ENCODE assay signal across 8 mouse cellular contexts in the genomic region with DNA sequence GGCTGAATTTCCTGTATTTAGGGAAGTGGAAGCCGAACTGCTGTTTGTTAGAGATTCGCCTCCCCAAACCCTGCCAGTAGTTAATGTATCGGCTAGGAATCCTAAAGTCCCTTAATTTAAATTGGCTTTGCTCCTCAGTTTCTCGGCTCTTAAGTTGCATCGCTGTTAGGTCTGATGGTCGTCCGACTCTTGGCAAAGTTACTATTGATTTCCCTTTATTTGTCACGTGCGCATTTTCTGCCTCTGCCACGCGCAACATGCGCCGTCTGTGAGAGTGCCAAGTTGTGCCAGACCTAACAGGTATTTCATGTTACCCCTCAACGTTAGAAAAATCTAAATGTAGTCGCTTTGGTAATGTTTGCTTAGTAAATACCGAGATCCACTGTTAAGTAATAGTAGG. TPM values are rescaled to one million over a fixed set of nuclear protein-coding genes. Genes with fewer than 3 reads are reported as not detected.
DNase-seq lines count a peak whose midpoint lies in the region; ATAC-seq and TF ChIP-seq lines count a peak whose summit lies in the region.

No protein-coding gene starts in this region.

- H3K4me2 ChIP-seq in heart, embryonic 16.5 days (ENCODE audit: low read depth, low read length) = peak overlapping the region; percentile 74
- peak overlapping the region; percentile 54 for H3K4me2 ChIP-seq in hindbrain, embryonic 13.5 days
- H3K4me2 ChIP-seq in midbrain, embryonic 11.5 days = peak overlapping the region; percentile 50

- no peaks in the 10 kb centered on the region for H3K9me3 ChIP-seq in heart, embryonic 16.5 days (replicated peaks; ENCODE audit: control insufficient read depth, low read length)
- no peaks in the 10 kb centered on the region for H3K9me3 ChIP-seq in hindbrain, embryonic 13.5 days
- no peaks in the 10 kb centered on the region for H3K9me3 ChIP-seq in midbrain, embryonic 11.5 days (ENCODE audit: control insufficient read depth, low read length)

- H3K4me1 ChIP-seq in heart, embryonic 16.5 days (ENCODE audit: control insufficient read depth, insufficient read depth, low read length) = peaks cover 4% of the 10 kb centered on the region; the same call in 1 of the 2 replicates
- no peaks in the 10 kb centered on the region for H3K4me1 ChIP-seq in bone marrow macrophage, adult 2 months (ENCODE audit: control insufficient read depth, insufficient read depth, low read length)
- peaks cover 5% of the 10 kb centered on the region for H3K4me1 ChIP-seq in hindbrain, embryonic 13.5 days (replicated peaks)
- no peaks in the 10 kb centered on the region for H3K4me1 ChIP-seq in midbrain, embryonic 11.5 days (ENCODE audit: control insufficient read depth, insufficient read depth, low read length)

- DNase-seq in heart, adult 9 months (ENCODE audit: low spot score in 2 of 2) = no peak
- DNase-seq in midbrain, embryonic 11.5 days (ENCODE audit: low spot score, missing footprints) = no peak
- no peak for DNase-seq in urinary bladder, adult 2 months (ENCODE audit: low spot score)
- DNase-seq in Muller cell, postnatal 12 days (ENCODE audit: inconsistent ontology term) = no peak
- no peak for DNase-seq in gastrocnemius, postnatal 4 days (ENCODE audit: low spot score in 2 of 2)

- H3K27me3 ChIP-seq in heart, embryonic 16.5 days (ENCODE audit: control insufficient read depth, insufficient read depth, low read length) = no peaks in the 10 kb centered on the region
- no peaks in the 10 kb centered on the region for H3K27me3 ChIP-seq in hindbrain, embryonic 13.5 days
- no peaks in the 10 kb centered on the region for H3K27me3 ChIP-seq in midbrain, embryonic 11.5 days (ENCODE audit: control insufficient read depth, insufficient read depth, low read length)

- peak overlapping the region; percentile 71 for H3K9ac ChIP-seq in heart, embryonic 16.5 days (ENCODE audit: low read length)
- H3K9ac ChIP-seq in hindbrain, embryonic 13.5 days = peak overlapping the region; percentile 66
- peak overlapping the region; percentile 56 for H3K9ac ChIP-seq in midbrain, embryonic 11.5 days (ENCODE audit: low read length)

- H3K27ac ChIP-seq in heart, embryonic 16.5 days (ENCODE audit: low read length) = peak overlapping the region; percentile 55
- H3K27ac ChIP-seq in bone marrow macrophage, adult 2 months (ENCODE audit: insufficient read depth, low read depth, low read length) = peak overlapping the region; percentile 71
- H3K27ac ChIP-seq in hindbrain, embryonic 13.5 days = no peak overlapping the region
- no peak overlapping the region for H3K27ac ChIP-seq in midbrain, embryonic 11.5 days (ENCODE audit: low read depth, low read length)

- H3K4me3 ChIP-seq in heart, embryonic 16.5 days (ENCODE audit: low read length) = peak overlapping the region; percentile 71
- peak overlapping the region; percentile 69 for H3K4me3 ChIP-seq in bone marrow macrophage, adult 2 months (ENCODE audit: insufficient read depth, low read length)
- H3K4me3 ChIP-seq in hindbrain, embryonic 13.5 days = peak overlapping the region; percentile 48
- peak overlapping the region; percentile 49 for H3K4me3 ChIP-seq in midbrain, embryonic 11.5 days (ENCODE audit: low read depth, low read length)

- H3K36me3 ChIP-seq in heart, embryonic 16.5 days (ENCODE audit: control insufficient read depth, insufficient read depth) = no peaks in the 10 kb centered on the region
- peaks cover 7% of the 10 kb centered on the region for H3K36me3 ChIP-seq in hindbrain, embryonic 13.5 days
- no peaks in the 10 kb centered on the region for H3K36me3 ChIP-seq in midbrain, embryonic 11.5 days (ENCODE audit: control insufficient read depth, insufficient read depth, low read length)

- 7% methylated on average over 16 of the region's 16 CpGs for WGBS in heart, embryonic 16.5 days
- 21% methylated on average over 16 of the region's 16 CpGs for WGBS in hindbrain, embryonic 13.5 days
- 16% methylated on average over 16 of the region's 16 CpGs for WGBS in midbrain, embryonic 11.5 days

- no peak for TF ChIP-seq CTCF in bone marrow macrophage, adult 2 months (IDR thresholded peaks at IDR 0.05; ENCODE audit: low read depth, low read length)

- no peak for TF ChIP-seq POLR2A in bone marrow macrophage, adult 2 months (IDR thresholded peaks at IDR 0.05; ENCODE audit: borderline replicate concordance, low read depth, low read length)

- no peak for ATAC-seq in heart, embryonic 16.5 days (replicated peaks; ENCODE audit: extremely low read depth, insufficient read depth, low FRiP score)
- ATAC-seq in hindbrain, embryonic 13.5 days (ENCODE audit: low FRiP score) = peak; percentile 15; the same call in 1 of the 2 replicates
- peak; percentile 47 for ATAC-seq in midbrain, embryonic 11.5 days (ENCODE audit: low FRiP score)

RNA-seq across cellular contexts. Expression of a gene that starts 0.3 kb away (rescaled TPM):
- 8.8 and 9.0 TPM in 2 replicates for polyA plus RNA-seq in heart, embryonic 16.5 days (2015; fragmentation: Nextera tagmentation; extraction: Ambion mirVana)
- 31.1 and 35.9 TPM in 2 replicates for polyA plus RNA-seq in bone marrow macrophage, adult 2 months (2012; ENCODE audit: insufficient read depth, insufficient read length, missing spikeins)
- polyA plus RNA-seq in hindbrain, embryonic 13.5 days (2015; fragmentation: Nextera tagmentation; extraction: Ambion mirVana) = 16.3 and 19.1 TPM in 2 replicates
- 21.4 and 23.1 TPM in 2 replicates for polyA plus RNA-seq in midbrain, embryonic 11.5 days (2014; fragmentation: Nextera tagmentation; extraction: Ambion mirVana)
- polyA plus RNA-seq in urinary bladder, adult 2 months (2012; rRNA removed) = 18.2 and 18.9 TPM in 2 replicates
- 10 to 100 TPM; 19.2 to 19.5 TPM for total RNA-seq in gastrocnemius, postnatal 4 days (2021)

RNA-seq across cellular contexts. Expression of a gene that starts 48.3 kb away (rescaled TPM):
- 2.8 and 3.4 TPM in 2 replicates for polyA plus RNA-seq in heart, embryonic 16.5 days (2015; fragmentation: Nextera tagmentation; extraction: Ambion mirVana)
- polyA plus RNA-seq in bone marrow macrophage, adult 2 months (2012; ENCODE audit: insufficient read depth, insufficient read length, missing spikeins) = 64.6 and 77.1 TPM in 2 replicates
- polyA plus RNA-seq in hindbrain, embryonic 13.5 days (2015; fragmentation: Nextera tagmentation; extraction: Ambion mirVana) = 9.6 and 10.0 TPM in 2 replicates
- 3.6 and 3.7 TPM in 2 replicates for polyA plus RNA-seq in midbrain, embryonic 11.5 days (2014; fragmentation: Nextera tagmentation; extraction: Ambion mirVana)
- polyA plus RNA-seq in urinary bladder, adult 2 months (2012; rRNA removed) = 38.5 and 39.0 TPM in 2 replicates
- 10 to 100 TPM; 19.7 to 21.4 TPM for total RNA-seq in gastrocnemius, postnatal 4 days (2021)

Comparison
In these comparisons a context has a peak if more than half of its experiments do, and no peak if none do; other contexts are left out.
1. H3K27ac ChIP-seq: peak in heart, embryonic 16.5 days (single experiment) and bone marrow macrophage, adult 2 months (single experiment); none in hindbrain, embryonic 13.5 days (single experiment) and midbrain, embryonic 11.5 days (single experiment).
2. Peak in every context shown above with its lines, with median percentiles within 50 percentile points of each other: H3K4me2 ChIP-seq, H3K4me3 ChIP-seq and H3K9ac ChIP-seq.